Mouse (Mus musculus) myocyte (in vitro differentiated cells): ENCODE measurements at regions not wholly inside any gene's neighbourhood (a gene's known extent, or its start where the extent isn't known, plus 50 kb on each side); places are given as distances from the start of the nearest gene placed in this dataset.

Experiments
- H3K27me3 ChIP-seq: one replicate; pipeline ENCODE4 v1.6.1; 2011; ENCODE audit not compliant: control insufficient read depth, insufficient read depth, insufficient read length
- H3K36me3 ChIP-seq: one replicate; pipeline ENCODE4 v1.6.1; 2011; ENCODE audit not compliant: control insufficient read depth, insufficient read depth
- H3K4me2 ChIP-seq: one replicate; pipeline ENCODE4 v1.6.1; 2011; ENCODE audit warnings: low read depth, control low read depth
- H3K4me3 ChIP-seq: one replicate; pipeline ENCODE4 v1.5.1; 2011; ENCODE audit warnings: mild to moderate bottlenecking, control low read depth, moderate library complexity
- H3K79me2 ChIP-seq: one replicate; pipeline ENCODE4 v1.6.1; 2011; ENCODE audit not compliant: control insufficient read depth, insufficient read depth
- H3ac ChIP-seq: one replicate; pipeline ENCODE4 v1.6.1; 2011; ENCODE audit not compliant: control insufficient read depth, insufficient read length
- CEBPB ChIP-seq: IDR thresholded peaks from 2 replicates; pipeline ENCODE4 v1.6.1; 2011; ENCODE audit warnings: mild to moderate bottlenecking, moderate library complexity; ENCODE audit not compliant: poor library complexity, insufficient read depth, severe bottlenecking
- E2F4 ChIP-seq: IDR thresholded peaks from one replicate; pipeline ENCODE4 v1.6.1; 2011; ENCODE audit warnings: mild to moderate bottlenecking, control low read depth, moderate library complexity; ENCODE audit not compliant: insufficient read depth
- MAX ChIP-seq: IDR thresholded peaks from one replicate; pipeline ENCODE4 v1.6.1; 2011; ENCODE audit warnings: low read depth, mild to moderate bottlenecking, control low read depth
- MYOD1 ChIP-seq, 3 experiments: IDR thresholded peaks; one replicate each; pipeline ENCODE4 v1.6.1; 2011; ENCODE audit warnings: control low read depth in 2 of 3, low read depth in 2 of 3, mild to moderate bottlenecking in 2 of 3, moderate library complexity in 1 of 3; ENCODE audit not compliant: insufficient read length in 2 of 3, control insufficient read depth in 1 of 3
- MYOG ChIP-seq, 3 experiments: IDR thresholded peaks; one replicate each; pipeline ENCODE4 v1.6.1; 2011; ENCODE audit warnings: control low read depth in 2 of 3, low read depth in 2 of 3, mild to moderate bottlenecking in 2 of 3; ENCODE audit not compliant: insufficient read length in 2 of 3, control insufficient read depth in 1 of 3, insufficient read depth in 1 of 3
- POLR2A ChIP-seq: IDR thresholded peaks from one replicate; pipeline ENCODE4 v1.6.1; 2011; ENCODE audit warnings: low read depth, mild to moderate bottlenecking, control low read depth, moderate library complexity; ENCODE audit not compliant: insufficient read length
- POLR2AphosphoS2 ChIP-seq: IDR thresholded peaks from one replicate; pipeline ENCODE4 v1.6.1; 2011; ENCODE audit warnings: low read depth, control low read depth; ENCODE audit not compliant: insufficient read length
- REST ChIP-seq: IDR thresholded peaks from one replicate; pipeline ENCODE4 v1.6.1; 2011; ENCODE audit warnings: mild to moderate bottlenecking, control low read depth, moderate library complexity; ENCODE audit not compliant: insufficient read depth, insufficient read length
- SRF ChIP-seq: IDR thresholded peaks from one replicate; pipeline ENCODE4 v1.6.1; 2011; ENCODE audit warnings: low read depth; ENCODE audit not compliant: control insufficient read depth, insufficient read length
- TCF12 ChIP-seq: IDR thresholded peaks from one replicate; pipeline ENCODE4 v1.6.1; 2011; ENCODE audit warnings: mild to moderate bottlenecking, control low read depth; ENCODE audit not compliant: poor library complexity, insufficient read depth, severe bottlenecking
- TCF3 ChIP-seq: IDR thresholded peaks from one replicate; pipeline ENCODE4 v1.6.1; 2011; ENCODE audit warnings: low read depth, control low read depth; ENCODE audit not compliant: insufficient read length
- USF1 ChIP-seq: IDR thresholded peaks from one replicate; pipeline ENCODE4 v1.6.1; 2011; ENCODE audit warnings: low read depth, mild to moderate bottlenecking, control low read depth, moderate library complexity

GRCm38 (mm10) chr14:72932296-72932695 is 116.6 kb downstream of the Cysltr2 start:
- Histone ChIP-seq H3K79me2 (no peaks in the 10 kb centered on the region), H3K4me3 (no peak overlapping the region), H3ac (no peak overlapping the region), H3K27me3 (no peaks in the 10 kb centered on the region), H3K36me3 (no peaks in the 10 kb centered on the region), H3K4me2 (no peak overlapping the region)
- TF ChIP-seq USF1, result no peak
- TF ChIP-seq CEBPB, result no peak
- no peak for TF ChIP-seq E2F4
- TF ChIP-seq TCF3, result no peak
- no peak for TF ChIP-seq MYOG (IDR thresholded peaks at IDR 0.05; ENCODE audit: control insufficient read depth in 1 of 3, insufficient read depth in 1 of 3, insufficient read length in 2 of 3, low read depth in 2 of 3)
- TF ChIP-seq POLR2A, result no peak
- no peak for TF ChIP-seq TCF12
- no peak for TF ChIP-seq SRF

GRCm38 (mm10) chr14:72901171-72901926 is 147.6 kb downstream of the Cysltr2 start:
- TF ChIP-seq SRF, result no peak
- no peak for TF ChIP-seq TCF3
- Histone ChIP-seq H3K27me3 (no peaks in the 10 kb centered on the region), H3K4me2 (no peak overlapping the region), H3K4me3 (no peak overlapping the region), H3K79me2 (no peaks in the 10 kb centered on the region), H3K36me3 (no peaks in the 10 kb centered on the region), H3ac (no peak overlapping the region)

- no peaks in the 10 kb centered on the region for H3K36me3 ChIP-seq
- no peak overlapping the region for H3K4me3 ChIP-seq
- TF ChIP-seq POLR2AphosphoS2 (no peak), TCF12 (no peak), MYOG (IDR thresholded peaks at IDR 0.05; ENCODE audit: control insufficient read depth in 1 of 3, insufficient read depth in 1 of 3, insufficient read length in 2 of 3, low read depth in 2 of 3) (no peak), POLR2A (no peak), MYOD1 (IDR thresholded peaks at IDR 0.05; ENCODE audit: control insufficient read depth in 1 of 3, insufficient read length in 2 of 3, low read depth in 2 of 3) (no peak), TCF3 (no peak)
- no peak overlapping the region for H3ac ChIP-seq
- H3K79me2 ChIP-seq, result no peaks in the 10 kb centered on the region
- no peak overlapping the region for H3K4me2 ChIP-seq
- H3K27me3 ChIP-seq, result no peaks in the 10 kb centered on the region
These were observed 149.3 kb downstream of the Cysltr2 start for GRCm38 (mm10) chr14:72899630-72900029.

GRCm38 (mm10) chr14:72892316-72892715 is 156.6 kb downstream of the Cysltr2 start:
- Histone ChIP-seq H3K79me2 (no peaks in the 10 kb centered on the region), H3K27me3 (no peaks in the 10 kb centered on the region), H3K4me2 (peak overlapping the region; percentile 28), H3K4me3 (no peak overlapping the region), H3K36me3 (no peaks in the 10 kb centered on the region), H3ac (no peak overlapping the region)
- TF ChIP-seq TCF3 (no peak), CEBPB (no peak), MYOG (IDR thresholded peaks at IDR 0.05; ENCODE audit: control insufficient read depth in 1 of 3, insufficient read depth in 1 of 3, insufficient read length in 2 of 3, low read depth in 2 of 3) (no peak), USF1 (no peak), E2F4 (no peak)

- H3K27me3 ChIP-seq, result no peaks in the 10 kb centered on the region
- no peak overlapping the region for H3ac ChIP-seq
- TF ChIP-seq E2F4, result no peak
- no peak for TF ChIP-seq CEBPB
- no peak for TF ChIP-seq POLR2AphosphoS2
- no peak for TF ChIP-seq TCF3
- no peak for TF ChIP-seq POLR2A
- no peak for TF ChIP-seq MAX
- no peak for TF ChIP-seq REST
- TF ChIP-seq TCF12, result no peak
- no peak for TF ChIP-seq USF1
- no peak for TF ChIP-seq MYOD1 (IDR thresholded peaks at IDR 0.05; ENCODE audit: control insufficient read depth in 1 of 3, insufficient read length in 2 of 3, low read depth in 2 of 3)
- TF ChIP-seq SRF, result no peak
- TF ChIP-seq MYOG (IDR thresholded peaks at IDR 0.05; ENCODE audit: control insufficient read depth in 1 of 3, insufficient read depth in 1 of 3, insufficient read length in 2 of 3, low read depth in 2 of 3), result no peak
- no peaks in the 10 kb centered on the region for H3K36me3 ChIP-seq
- H3K79me2 ChIP-seq, result no peaks in the 10 kb centered on the region
- peak overlapping the region; percentile 66 for H3K4me2 ChIP-seq
- no peak overlapping the region for H3K4me3 ChIP-seq
These were observed 159.3 kb downstream of the Cysltr2 start for GRCm38 (mm10) chr14:72889663-72890062.
